8 mouse cellular contexts compared by ENCODE assay signal in genomic region chr11:116671112-116671844, GRCm38 (mm10). TPM values are rescaled to one million over a fixed set of nuclear protein-coding genes. Genes with fewer than 3 reads are reported as not detected.
DNase-seq lines count a peak whose midpoint lies in the region; ATAC-seq lines count a peak whose summit lies in the region.

No protein-coding gene starts in this region.

- 2% methylated on average over 45 of the region's 45 CpGs for WGBS in hindbrain, embryonic 13.5 days

- no peaks in the 10 kb centered on the region for H3K9me3 ChIP-seq in hindbrain, embryonic 13.5 days

- peak overlapping the region; percentile 84 for H3K4me3 ChIP-seq in hindbrain, embryonic 13.5 days

- DNase-seq in NIH3T3 (ENCODE audit: low read depth) = peak; percentile 100
- peak; percentile 98 to 99 for DNase-seq in cerebellum, postnatal 10 days
- DNase-seq in frontal cortex, postnatal 10 days (ENCODE audit: low spot score in 2 of 2) = peak; percentile 95 to 96
- peak; percentile 92 to 99 for DNase-seq in layer of hippocampus, postnatal 25 days (ENCODE audit: extremely low spot score in 1 of 2, low spot score in 1 of 2)
- peak; percentile 98 for DNase-seq in lung, postnatal 25 days (ENCODE audit: low spot score)
- DNase-seq in retina, embryonic 14.5 days (ENCODE audit: low spot score) = peak; percentile 98
- peak; percentile 99 for DNase-seq in thymus, postnatal 4 days

- H3K27me3 ChIP-seq in hindbrain, embryonic 13.5 days = no peaks in the 10 kb centered on the region

- peaks cover 60% of the 10 kb centered on the region for H3K4me1 ChIP-seq in hindbrain, embryonic 13.5 days (replicated peaks)

- H3K9ac ChIP-seq in hindbrain, embryonic 13.5 days = peak overlapping the region; percentile 89

- peak overlapping the region; percentile 94 for H3K4me2 ChIP-seq in hindbrain, embryonic 13.5 days

- peaks cover 34% of the 10 kb centered on the region for H3K36me3 ChIP-seq in hindbrain, embryonic 13.5 days

- H3K27ac ChIP-seq in hindbrain, embryonic 13.5 days = peak overlapping the region; percentile 75

- ATAC-seq in hindbrain, embryonic 13.5 days (ENCODE audit: low FRiP score) = peak; percentile 84

RNA-seq across cellular contexts. Expression of gene Cygb, which starts 17.2 kb away (rescaled TPM):
- polyA plus RNA-seq in hindbrain, embryonic 13.5 days (2015; fragmentation: Nextera tagmentation; extraction: Ambion mirVana) = 16.4 and 18.1 TPM in 2 replicates
- total RNA-seq in layer of hippocampus, postnatal 25 days (2021) = 10 to 100 TPM; 65.7 to 78.3 TPM

RNA-seq across cellular contexts. Expression of gene Prcd, which starts 17.9 kb away (rescaled TPM):
- polyA plus RNA-seq in hindbrain, embryonic 13.5 days (2015; fragmentation: Nextera tagmentation; extraction: Ambion mirVana) = 1.2 and 1.4 TPM in 2 replicates
- 1 to 10 TPM; 6.4 to 7.0 TPM for total RNA-seq in layer of hippocampus, postnatal 25 days (2021)

RNA-seq across cellular contexts. Expression of gene Rhbdf2, which starts 44.5 kb away (rescaled TPM):
- 1.8 and 2.1 TPM in 2 replicates for polyA plus RNA-seq in hindbrain, embryonic 13.5 days (2015; fragmentation: Nextera tagmentation; extraction: Ambion mirVana)
- total RNA-seq in layer of hippocampus, postnatal 25 days (2021) = 1 to 10 TPM; 1.1 to 1.8 TPM

Comparison
In these comparisons a context has a peak if more than half of its experiments do, and no peak if none do; other contexts are left out.
1. Peak in every context shown above with its lines: DNase-seq, ATAC-seq, H3K4me3 ChIP-seq and H3K27ac ChIP-seq.